Mouse (Mus musculus): ENCODE results near the gene Ripor2.

The Ripor2 gene

GRCm38 (mm10) chr13:24608709-24609108, 26.7 kb downstream of the Ripor2 start:
- ChIA-PET POLR2A (no interaction called here), CTCF (interaction anchor here in 1 of 4 experiments (1.1 kb wide), 1 partner anchor 12 kb away, joined by 3 read pairs; no protein-coding TSS in a partner anchor)

GRCm38 (mm10) chr13:24610883-24611282, 28.9 kb downstream of the Ripor2 start:
- POLR2A ChIA-PET: no interaction called here
- CTCF ChIA-PET: no interaction called here

GRCm38 (mm10) chr13:24613031-24613430, 31.0 kb downstream of the Ripor2 start:
- CTCF ChIA-PET: no interaction called here

GRCm38 (mm10) chr13:24613433-24613832, 31.4 kb downstream of the Ripor2 start:
- POLR2A ChIA-PET: interaction anchor here in 1 of 4 experiments (0.6 kb wide), 2 partner anchors 32 to 366 kb away, joined by 3 to 8 read pairs; no protein-coding TSS in a partner anchor
- CTCF ChIA-PET: no interaction called here

More at GRCm38 (mm10) chr13:24613031-24613430, 31.0 kb downstream of the Ripor2 start:
- POLR2A ChIA-PET: interaction anchor here in 1 of 4 experiments (0.6 kb wide), 1 partner anchor 366 kb away, joined by 3 read pairs; no protein-coding TSS in a partner anchor

GRCm38 (mm10) chr13:24613927-24614780, 32.2 kb downstream of the Ripor2 start:
- ChIA-PET CTCF (no interaction called here), POLR2A (interaction anchor here in 3 of 4 experiments (0.5 to 2.7 kb wide), 5 partner anchors 9 to 189 kb away, joined by 3 to 15 read pairs (median 4); no protein-coding TSS in a partner anchor)

- CTCF ChIA-PET: interaction anchor here (0.5 to 2.2 kb wide), 8 partner anchors 9 to 134 kb away, joined by 3 to 10 read pairs (median 3); no protein-coding TSS in a partner anchor
- POLR2A ChIA-PET: interaction anchor here in 2 of 4 experiments (0.7 to 2.7 kb wide), 2 partner anchors 10 to 11 kb away, joined by 3 to 15 read pairs; no protein-coding TSS in a partner anchor
Measured at GRCm38 (mm10) chr13:24615921-24616565, 34.1 kb downstream of the Ripor2 start.

GRCm38 (mm10) chr13:24616645-24617044, 34.7 kb downstream of the Ripor2 start:
- CTCF ChIA-PET: interaction anchor here in 3 of 4 experiments (0.7 to 2.2 kb wide), 5 partner anchors 9 to 135 kb away, joined by 3 to 10 read pairs (median 3); no protein-coding TSS in a partner anchor
- POLR2A ChIA-PET: interaction anchor here in 1 of 4 experiments (0.6 kb wide), 1 partner anchor 12 kb away, joined by 3 read pairs; no protein-coding TSS in a partner anchor

GRCm38 (mm10) chr13:24617076-24617798, 35.2 kb downstream of the Ripor2 start:
- POLR2A ChIA-PET: interaction anchor here in 1 of 4 experiments (0.6 kb wide), 1 partner anchor 13 kb away, joined by 3 read pairs; no protein-coding TSS in a partner anchor
- CTCF ChIA-PET: interaction anchor here in 1 of 4 experiments (0.9 to 1.4 kb wide), 2 partner anchors 8 to 135 kb away, joined by 3 to 4 read pairs; no protein-coding TSS in a partner anchor

- ChIA-PET CTCF (no interaction called here), POLR2A (no interaction called here)
Measured at GRCm38 (mm10) chr13:24617799-24618130, 35.8 kb downstream of the Ripor2 start.

GRCm38 (mm10) chr13:24619711-24620110, 37.7 kb downstream of the Ripor2 start:
- ChIA-PET CTCF (no interaction called here), POLR2A (no interaction called here)

- CTCF ChIA-PET: no interaction called here
- POLR2A ChIA-PET: no interaction called here
Measured at GRCm38 (mm10) chr13:24620439-24620838, 38.5 kb downstream of the Ripor2 start.

- ChIA-PET POLR2A (no interaction called here), CTCF (no interaction called here)
Measured at GRCm38 (mm10) chr13:24623631-24624030, 41.6 kb downstream of the Ripor2 start.

- POLR2A ChIA-PET: no interaction called here
- CTCF ChIA-PET: interaction anchor here in 1 of 4 experiments (1.4 kb wide), 1 partner anchor 8 kb away, joined by 3 read pairs; no protein-coding TSS in a partner anchor
Measured at GRCm38 (mm10) chr13:24625071-24625470, 43.1 kb downstream of the Ripor2 start.

- ChIA-PET CTCF (no interaction called here), POLR2A (interaction anchor here in 1 of 4 experiments (0.9 kb wide), 1 partner anchor 22 kb away, joined by 4 read pairs; no protein-coding TSS in a partner anchor)
Measured at GRCm38 (mm10) chr13:24626698-24627436, 44.9 kb downstream of the Ripor2 start.

- ChIA-PET CTCF (no interaction called here), POLR2A (no interaction called here)
Measured at GRCm38 (mm10) chr13:24628192-24628591, 46.2 kb downstream of the Ripor2 start.

GRCm38 (mm10) chr13:24629073-24629621, 47.2 kb downstream of the Ripor2 start:
- POLR2A ChIA-PET: interaction anchor here in 1 of 4 experiments (0.6 to 0.7 kb wide), 2 partner anchors 24 to 102 kb away, joined by 3 read pairs; no protein-coding TSS in a partner anchor
- CTCF ChIA-PET: interaction anchor here in 1 of 4 experiments (1.2 kb wide), 1 partner anchor 33 kb away, joined by 3 read pairs; no protein-coding TSS in a partner anchor

GRCm38 (mm10) chr13:24630364-24630763, 48.4 kb downstream of the Ripor2 start:
- CTCF ChIA-PET: interaction anchor here in 3 of 4 experiments (0.6 to 1.2 kb wide), 3 partner anchors 34 to 57 kb away, joined by 3 read pairs; no protein-coding TSS in a partner anchor
- POLR2A ChIA-PET: no interaction called here
